Mouse (Mus musculus): ENCODE results near the gene Snx5. TPM values are rescaled to one million over a fixed set of nuclear protein-coding genes. Genes with fewer than 3 reads are reported as not detected.

Gene Snx5
- polyA plus RNA-seq, 1 experiment from 2014 or later = 103 TPM

DNA sequence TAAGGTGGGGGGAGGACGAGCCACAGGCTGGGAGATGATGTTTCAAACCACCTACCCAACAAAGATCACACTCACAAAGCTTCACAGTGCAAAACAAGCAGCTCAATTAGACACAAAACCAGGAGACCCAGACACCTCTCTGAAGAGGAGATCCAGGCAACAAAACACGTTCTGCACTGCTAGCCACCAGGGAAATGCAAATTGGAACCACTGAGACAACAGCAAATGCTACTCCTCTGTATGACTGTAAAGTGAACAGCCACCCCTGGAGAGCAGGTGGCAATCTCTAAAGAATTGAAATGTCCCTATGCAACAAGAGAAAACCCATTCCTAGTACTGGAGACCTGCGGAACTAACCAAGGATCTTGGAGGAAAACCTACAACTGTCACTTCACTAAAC, 37.2 kb downstream of the Snx5 start:
- TF ChIP-seq CTCF (IDR thresholded peaks at IDR 0.05; ENCODE audit: low read depth) = no peak
- no peak overlapping the region for H3K27ac ChIP-seq
- no peak overlapping the region for H3K9ac ChIP-seq (ENCODE audit: low read depth, low read length)
- no peaks in the 10 kb centered on the region for H3K36me3 ChIP-seq (ENCODE audit: insufficient read depth, low read length)
- H3K4me2 ChIP-seq (ENCODE audit: low read length) = no peak overlapping the region
- no peak overlapping the region for H3K4me3 ChIP-seq (replicated peaks; ENCODE audit: low read depth, low read length)
- peaks cover 5% of the 10 kb centered on the region; the same call in 1 of the 2 replicates for H3K4me1 ChIP-seq (replicated peaks; ENCODE audit: insufficient read depth, low read length)
- no peak for DNase-seq (ENCODE audit: low spot score)
- 57% methylated on average over 3 of the region's 3 CpGs for WGBS
- H3K9me3 ChIP-seq (replicated peaks; ENCODE audit: low read length) = no peaks in the 10 kb centered on the region
- H3K27me3 ChIP-seq (ENCODE audit: insufficient read depth, low read length) = no peaks in the 10 kb centered on the region
- ATAC-seq (replicated peaks; ENCODE audit: low FRiP score, low read depth) = no peak

DNA sequence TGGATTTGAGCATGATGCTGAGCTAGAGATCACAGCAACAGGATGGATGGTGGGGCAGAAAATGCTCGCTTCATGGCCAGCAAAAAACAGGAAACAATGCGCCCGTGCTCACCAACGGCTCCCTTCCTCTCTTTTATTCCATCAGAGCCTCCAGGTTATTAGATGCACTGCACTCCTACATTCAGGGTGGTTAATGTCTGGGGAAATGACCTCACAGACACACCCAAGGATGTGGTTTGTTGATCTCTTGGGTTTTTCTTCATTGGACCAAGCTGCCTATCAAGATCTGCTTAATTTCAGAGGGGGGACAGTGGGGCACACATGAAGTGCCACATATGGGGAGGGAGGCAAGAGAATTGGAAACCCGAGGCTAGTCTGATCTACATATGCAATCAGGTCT, 39.6 kb downstream of the Snx5 start:
- Histone ChIP-seq H3K9ac (ENCODE audit: low read depth, low read length) (no peak overlapping the region), H3K4me1 (replicated peaks; ENCODE audit: insufficient read depth, low read length) (peaks cover 5% of the 10 kb centered on the region; the same call in 1 of the 2 replicates), H3K4me3 (replicated peaks; ENCODE audit: low read depth, low read length) (no peak overlapping the region), H3K27me3 (ENCODE audit: insufficient read depth, low read length) (no peaks in the 10 kb centered on the region), H3K27ac (no peak overlapping the region), H3K4me2 (ENCODE audit: low read length) (no peak overlapping the region), H3K9me3 (replicated peaks; ENCODE audit: low read length) (no peaks in the 10 kb centered on the region), H3K36me3 (ENCODE audit: insufficient read depth, low read length) (no peaks in the 10 kb centered on the region)
- TF ChIP-seq CTCF (IDR thresholded peaks at IDR 0.05; ENCODE audit: low read depth) = no peak
- ATAC-seq (replicated peaks; ENCODE audit: low FRiP score, low read depth) (no peak), DNase-seq (ENCODE audit: low spot score) (no peak)
- 43% methylated on average over 5 of the region's 5 CpGs for WGBS

DNA sequence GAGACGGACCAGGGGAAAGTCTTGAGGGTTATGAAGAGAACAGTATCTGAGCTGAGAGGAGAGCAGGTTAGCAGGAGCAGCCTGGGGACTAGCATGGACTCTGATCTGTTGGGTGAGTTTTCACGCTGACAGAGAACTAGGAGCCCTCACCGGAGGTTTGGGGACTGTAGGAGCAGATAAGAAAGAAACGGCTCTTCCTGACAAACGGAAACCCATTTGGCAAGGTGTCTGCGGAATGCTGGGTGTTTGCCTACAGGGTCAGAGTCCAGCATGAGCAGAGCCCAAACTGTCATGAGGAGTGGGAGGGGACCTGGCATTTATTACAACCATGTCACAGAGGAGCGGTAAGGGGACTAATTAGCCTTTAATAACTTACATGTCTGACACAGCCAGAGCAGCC, 40.2 kb downstream of the Snx5 start:
- DNase-seq (ENCODE audit: low spot score) = no peak
- H3K27me3 ChIP-seq (ENCODE audit: insufficient read depth, low read length) = no peaks in the 10 kb centered on the region
- H3K27ac ChIP-seq = no peak overlapping the region
- ATAC-seq (replicated peaks; ENCODE audit: low FRiP score, low read depth) = no peak
- H3K4me2 ChIP-seq (ENCODE audit: low read length) = no peak overlapping the region
- no peak overlapping the region for H3K9ac ChIP-seq (ENCODE audit: low read depth, low read length)
- no peak overlapping the region for H3K4me3 ChIP-seq (replicated peaks; ENCODE audit: low read depth, low read length)
- H3K36me3 ChIP-seq (ENCODE audit: insufficient read depth, low read length) = no peaks in the 10 kb centered on the region
- H3K9me3 ChIP-seq (replicated peaks; ENCODE audit: low read length) = no peaks in the 10 kb centered on the region
- peaks cover 5% of the 10 kb centered on the region; the same call in 1 of the 2 replicates for H3K4me1 ChIP-seq (replicated peaks; ENCODE audit: insufficient read depth, low read length)
- 21% methylated on average over 7 of the region's 7 CpGs for whole genome bisulfite sequencing
- no peak for TF ChIP-seq CTCF (IDR thresholded peaks at IDR 0.05; ENCODE audit: low read depth)

DNA sequence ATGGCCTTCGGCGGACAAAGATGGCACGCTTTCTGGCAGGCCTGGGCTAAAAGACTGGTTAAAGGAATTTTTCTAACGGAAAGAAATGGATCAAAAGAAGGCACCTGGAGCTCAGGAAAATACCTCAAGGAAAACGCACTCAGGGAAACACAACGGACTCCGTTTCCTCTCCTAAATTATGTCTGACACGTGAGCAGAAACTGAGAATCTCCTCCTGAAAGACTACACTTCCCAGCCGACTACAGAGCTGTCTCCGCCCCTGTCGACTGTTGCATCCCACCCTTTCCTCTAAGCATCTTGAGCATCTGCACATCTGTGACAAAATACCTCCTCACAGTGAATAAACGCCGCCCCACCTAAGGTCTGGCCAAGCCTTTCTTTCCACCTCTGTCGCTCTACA, 41.1 kb downstream of the Snx5 start:
- no peak overlapping the region for H3K27ac ChIP-seq
- no peak overlapping the region for H3K4me3 ChIP-seq (replicated peaks; ENCODE audit: low read depth, low read length)
- no peak for DNase-seq (ENCODE audit: low spot score)
- no peak for ATAC-seq (replicated peaks; ENCODE audit: low FRiP score, low read depth)
- no peaks in the 10 kb centered on the region for H3K27me3 ChIP-seq (ENCODE audit: insufficient read depth, low read length)
- no peak overlapping the region for H3K9ac ChIP-seq (ENCODE audit: low read depth, low read length)
- WGBS = 63% methylated on average over 14 of the region's 14 CpGs
- H3K4me2 ChIP-seq (ENCODE audit: low read length) = no peak overlapping the region
- no peaks in the 10 kb centered on the region for H3K36me3 ChIP-seq (ENCODE audit: insufficient read depth, low read length)
- H3K9me3 ChIP-seq (replicated peaks; ENCODE audit: low read length) = no peaks in the 10 kb centered on the region
- TF ChIP-seq CTCF (IDR thresholded peaks at IDR 0.05; ENCODE audit: low read depth) = no peak
- peaks cover 8% of the 10 kb centered on the region; the same call in 1 of the 2 replicates for H3K4me1 ChIP-seq (replicated peaks; ENCODE audit: insufficient read depth, low read length)

DNA sequence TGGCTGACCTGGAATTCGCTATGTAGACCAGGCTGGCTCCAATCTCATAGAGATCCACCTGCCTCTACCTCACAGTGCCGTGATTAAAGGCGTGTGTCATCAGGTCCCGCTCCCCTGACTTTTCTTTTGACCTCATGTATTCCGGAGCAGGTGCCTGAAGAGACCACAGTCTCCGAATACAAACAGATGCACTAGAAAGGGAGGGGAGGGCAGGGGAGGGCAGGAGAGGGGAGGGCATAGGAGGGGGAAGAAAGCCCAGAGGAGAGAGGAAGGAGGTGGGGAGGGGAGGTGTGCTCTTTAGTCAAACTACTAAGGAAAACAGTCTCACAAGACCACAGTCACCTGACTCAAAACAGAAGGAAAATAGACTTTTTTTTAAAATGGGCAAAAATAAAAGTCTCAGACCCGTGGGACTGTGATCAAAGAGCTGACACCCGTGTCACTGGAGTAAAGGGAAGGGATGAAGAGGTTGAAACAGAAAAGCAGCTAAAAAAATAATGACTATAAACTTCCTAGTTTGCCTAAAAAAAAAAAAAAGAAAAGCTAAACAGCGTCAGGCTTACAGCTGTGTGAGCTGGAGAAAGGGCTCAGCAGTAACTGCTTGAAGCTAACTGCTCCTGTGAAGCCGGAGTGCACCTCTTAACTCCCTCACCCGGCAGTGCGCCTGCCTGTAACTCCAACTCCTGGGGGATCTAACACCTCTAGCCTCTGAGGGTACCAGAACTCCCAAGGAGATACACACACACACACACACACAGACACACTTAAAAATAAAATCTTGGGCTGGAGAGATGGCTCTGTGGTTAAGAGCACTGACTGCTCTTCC, 42.0 kb downstream of the Snx5 start:
- DNase-seq (ENCODE audit: low spot score) = no peak
- no peak overlapping the region for H3K4me2 ChIP-seq (ENCODE audit: low read length)
- H3K27ac ChIP-seq = no peak overlapping the region
- no peaks in the 10 kb centered on the region for H3K27me3 ChIP-seq (ENCODE audit: insufficient read depth, low read length)
- no peaks in the 10 kb centered on the region for H3K36me3 ChIP-seq (ENCODE audit: insufficient read depth, low read length)
- whole genome bisulfite sequencing = 60% methylated on average over 12 of the region's 12 CpGs
- H3K9ac ChIP-seq (ENCODE audit: low read depth, low read length) = no peak overlapping the region
- no peak for ATAC-seq (replicated peaks; ENCODE audit: low FRiP score, low read depth)
- H3K4me3 ChIP-seq (replicated peaks; ENCODE audit: low read depth, low read length) = no peak overlapping the region
- H3K4me1 ChIP-seq (replicated peaks; ENCODE audit: insufficient read depth, low read length) = peaks cover 14% of the 10 kb centered on the region; the same call in 1 of the 2 replicates
- TF ChIP-seq CTCF (IDR thresholded peaks at IDR 0.05; ENCODE audit: low read depth) = no peak
- no peaks in the 10 kb centered on the region for H3K9me3 ChIP-seq (replicated peaks; ENCODE audit: low read length)

DNA sequence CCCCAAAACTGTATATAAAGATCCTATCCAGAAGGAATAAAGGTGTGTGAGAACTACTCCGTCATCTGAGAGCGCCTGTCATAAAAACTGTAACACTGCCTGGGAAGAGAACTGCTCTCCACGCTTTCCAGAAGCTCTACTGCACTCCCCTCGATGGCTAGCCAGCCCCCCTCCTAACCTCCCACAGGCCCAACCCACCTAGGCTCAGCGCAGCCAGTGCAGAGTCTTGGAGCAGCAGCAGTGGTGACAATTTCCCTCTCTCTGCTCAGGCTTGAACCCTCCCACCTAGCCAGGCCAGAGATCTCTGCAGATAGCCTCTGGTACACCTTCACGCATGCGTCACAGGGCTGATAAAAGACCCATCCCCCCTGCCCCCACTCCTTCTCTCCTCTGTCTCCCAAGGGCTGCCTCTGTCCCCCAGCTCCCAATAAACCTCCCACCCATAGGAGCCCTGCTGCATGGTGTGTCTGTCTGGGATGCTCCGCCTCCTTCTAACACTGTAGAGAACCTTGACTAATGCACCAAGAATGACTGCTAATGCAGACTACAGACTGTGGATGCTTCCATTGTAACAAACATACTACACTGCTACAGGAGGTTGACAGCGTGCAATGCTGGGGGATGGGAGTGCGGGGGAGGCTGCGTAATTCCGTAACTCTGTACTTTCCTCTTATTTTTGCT, 43.7 kb downstream of the Snx5 start:
- ATAC-seq (replicated peaks; ENCODE audit: low FRiP score, low read depth) = no peak
- Histone ChIP-seq H3K36me3 (ENCODE audit: insufficient read depth, low read length) (no peaks in the 10 kb centered on the region), H3K27ac (no peak overlapping the region), H3K9ac (ENCODE audit: low read depth, low read length) (no peak overlapping the region), H3K4me2 (ENCODE audit: low read length) (no peak overlapping the region), H3K4me1 (replicated peaks; ENCODE audit: insufficient read depth, low read length) (peaks cover 14% of the 10 kb centered on the region; the same call in 1 of the 2 replicates), H3K4me3 (replicated peaks; ENCODE audit: low read depth, low read length) (no peak overlapping the region), H3K9me3 (replicated peaks; ENCODE audit: low read length) (no peaks in the 10 kb centered on the region), H3K27me3 (ENCODE audit: insufficient read depth, low read length) (no peaks in the 10 kb centered on the region)
- 77% methylated on average over 12 of the region's 12 CpGs for WGBS
- TF ChIP-seq CTCF (IDR thresholded peaks at IDR 0.05; ENCODE audit: low read depth) = no peak
- DNase-seq (ENCODE audit: low spot score) = no peak

All from kidney, postnatal 0 days (tissue).